Mouse (Mus musculus) small intestine, adult 2 months (tissue): ENCODE measurements at regions not wholly inside any gene's neighbourhood (a gene's known extent, or its start where the extent isn't known, plus 50 kb on each side); places are given as distances from the start of the nearest gene placed in this dataset.

Source experiments
- CTCF ChIP-seq: fragments of 200-500 bp; IDR thresholded peaks from 2 replicates; pipeline ENCODE4 v1.5.1; 2012; ENCODE audit warnings: low read depth, mild to moderate bottlenecking, control low read depth, inconsistent platforms, low read length, moderate library complexity, mixed read lengths; ENCODE audit not compliant: insufficient replicate concordance, insufficient read length; ENCODE audit errors: extremely low read depth
- POLR2A ChIP-seq: fragments of 200-500 bp; IDR thresholded peaks from 2 replicates; pipeline ENCODE4 v1.6.1; 2012; ENCODE audit warnings: low read depth, mild to moderate bottlenecking, control low read depth, inconsistent platforms, low read length, moderate library complexity

DNA sequence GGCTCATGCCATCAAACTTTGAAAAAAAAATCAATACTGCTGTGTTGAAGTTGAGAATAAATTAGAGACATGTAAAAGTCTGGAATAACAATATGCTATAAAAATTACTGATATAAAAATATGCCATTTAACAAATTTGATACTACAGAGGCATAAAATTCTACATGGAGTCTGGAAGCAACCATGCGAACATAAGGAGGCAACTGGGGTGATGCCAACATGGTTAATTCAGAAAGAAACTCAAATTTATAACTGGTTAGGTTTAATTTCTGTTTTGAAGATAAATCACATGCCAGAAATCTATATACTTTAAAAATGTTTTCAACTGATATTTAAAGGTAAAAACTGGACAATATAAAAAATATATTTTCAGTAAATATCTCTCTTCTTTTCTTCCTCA is 111.4 kb upstream of the Nr4a3 start:
- TF ChIP-seq CTCF (no peak), POLR2A (no peak)
